Mouse (Mus musculus): Measurements from ENCODE around the gene Lypd8. TPM values are rescaled to one million over a fixed set of nuclear protein-coding genes. Genes with fewer than 3 reads are reported as not detected.

The Lypd8 gene
- 0.33 TPM in 1 of 2 replicates, not detected in the other for polyA plus RNA-seq (2015; fragmentation: Nextera tagmentation; extraction: Ambion mirVana)

DNA sequence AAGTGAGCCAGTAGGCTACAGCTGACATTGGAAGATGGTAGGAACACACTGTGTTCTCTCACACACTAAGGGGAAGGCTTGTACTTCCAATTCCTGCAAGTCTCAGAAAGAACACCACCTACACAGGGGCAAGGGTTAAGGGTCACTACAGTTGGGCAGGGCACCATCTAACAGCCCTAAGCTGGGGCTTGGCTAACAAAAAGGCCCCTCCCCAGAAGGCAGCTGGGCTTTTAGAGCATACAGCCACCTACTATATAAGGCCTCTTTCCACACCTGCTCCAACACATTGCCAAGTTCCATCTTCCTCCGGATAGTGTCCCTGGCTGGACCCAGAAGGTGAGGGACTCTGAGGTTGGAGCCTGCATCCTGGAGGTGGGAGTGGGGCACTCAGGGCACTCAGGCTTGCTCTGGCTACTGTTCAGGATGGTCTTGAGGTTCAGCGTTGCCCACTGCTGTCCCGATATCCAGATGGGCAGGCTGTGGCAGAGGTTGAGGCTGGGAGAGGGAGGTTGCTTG, at the start of gene Lypd8:
Lypd8 (plus strand) TSS at position 281 of the 516 bp plus-strand sequence.
- ATAC-seq (ENCODE audit: low read depth) = no peak
- Histone ChIP-seq H3K4me1 (replicated peaks; ENCODE audit: control insufficient read depth, insufficient read depth, low read length) (no peaks in the 10 kb centered on the region), H3K9me3 (ENCODE audit: control insufficient read depth, low read length) (no peaks in the 10 kb centered on the region), H3K9ac (ENCODE audit: low read length) (no peak within 1 kb of the TSS), H3K4me3 (ENCODE audit: low read length) (no peak within 1 kb of the TSS), H3K4me2 (ENCODE audit: low read depth, low read length) (no peak within 1 kb of the TSS), H3K36me3 (ENCODE audit: control insufficient read depth, insufficient read depth, low read length) (no peaks in the 10 kb centered on the region), H3K27ac (ENCODE audit: low read length) (no peak within 1 kb of the TSS), H3K27me3 (ENCODE audit: control insufficient read depth, insufficient read depth, low read depth, low read length) (no peaks in the 10 kb centered on the region)
- WGBS = 95% methylated on average over 3 of the region's 3 CpGs

DNA sequence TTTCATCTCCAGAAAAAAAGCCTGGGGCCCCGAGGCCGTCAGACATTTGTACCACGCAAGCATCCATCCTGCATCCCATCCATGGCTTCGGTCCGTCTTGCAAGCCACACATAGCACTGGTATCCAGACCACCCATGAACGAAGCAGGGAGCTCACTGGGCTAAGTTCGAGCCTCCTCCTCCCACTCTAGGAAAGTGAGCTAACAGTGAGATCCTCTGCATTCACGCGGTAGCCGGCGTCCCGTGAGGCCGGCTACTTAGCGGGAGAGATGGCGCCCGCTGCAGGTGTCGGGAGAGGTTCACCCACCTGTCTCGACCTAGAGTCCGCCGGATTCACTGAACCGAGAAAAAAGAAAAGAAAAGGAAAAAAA, 49.0 kb upstream of the Lypd8 start:
- H3K27ac ChIP-seq (ENCODE audit: low read length) = peak overlapping the region; percentile 56
- H3K9ac ChIP-seq (ENCODE audit: low read length) = peak overlapping the region; percentile 90
- WGBS = 0% methylated on average over 21 of the region's 21 CpGs
- H3K9me3 ChIP-seq (ENCODE audit: control insufficient read depth, low read length) = no peaks in the 10 kb centered on the region
- H3K36me3 ChIP-seq (ENCODE audit: control insufficient read depth, insufficient read depth, low read length) = peaks cover 12% of the 10 kb centered on the region
- peak overlapping the region; percentile 90 for H3K4me3 ChIP-seq (ENCODE audit: low read length)
- H3K4me2 ChIP-seq (ENCODE audit: low read depth, low read length) = peak overlapping the region; percentile 92
- peaks cover 17% of the 10 kb centered on the region for H3K4me1 ChIP-seq (replicated peaks; ENCODE audit: control insufficient read depth, insufficient read depth, low read length)
- no peaks in the 10 kb centered on the region for H3K27me3 ChIP-seq (ENCODE audit: control insufficient read depth, insufficient read depth, low read depth, low read length)
- peak; percentile 29 for ATAC-seq (ENCODE audit: low read depth)

DNA sequence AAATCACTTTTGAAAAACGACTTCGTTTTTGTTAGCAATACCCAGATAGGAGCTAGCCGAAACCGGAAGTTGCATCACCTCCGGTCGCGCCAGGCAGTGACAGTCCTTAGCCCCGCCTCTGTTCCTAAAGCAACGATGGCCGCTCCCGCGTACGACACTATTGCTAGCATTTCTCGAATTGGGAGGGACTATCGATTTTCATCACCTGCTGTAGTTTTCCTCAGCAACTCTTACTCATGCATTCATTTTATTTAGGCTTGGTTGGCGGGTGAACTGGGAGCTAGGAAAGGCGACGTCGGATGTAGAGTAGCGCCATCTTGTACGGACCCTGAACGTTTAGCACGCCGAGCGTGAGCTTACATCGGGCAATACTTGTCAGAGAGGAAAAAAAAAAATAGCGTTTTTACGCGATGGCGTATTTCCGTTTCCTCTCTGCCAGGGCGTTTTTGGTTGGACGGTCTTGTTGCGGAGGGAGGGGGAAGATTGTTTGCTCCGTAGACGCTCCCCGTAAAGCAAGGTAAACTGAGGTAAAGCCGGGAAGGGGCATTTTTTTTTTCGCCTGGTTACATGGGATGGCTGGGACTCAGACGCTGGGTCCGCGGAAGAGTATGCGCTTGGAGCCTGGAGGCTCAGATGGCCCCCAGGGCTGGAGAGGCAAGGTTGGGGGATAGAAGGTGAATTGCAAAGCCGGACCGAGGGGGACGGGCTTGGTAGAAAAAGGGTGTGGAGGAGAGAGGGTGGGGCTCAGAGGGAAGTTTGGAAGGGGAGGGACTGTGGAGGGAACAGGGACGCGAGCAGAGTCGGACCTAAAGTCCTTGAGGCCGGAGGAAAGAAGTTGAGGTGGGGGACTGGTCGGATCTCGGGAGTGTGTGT, 48.3 kb upstream of the Lypd8 start, which contains the start of the genes Zfp672 and Sh3bp5l:
Zfp672 (minus strand) TSS at position 64 of the 873 bp plus-strand sequence.
Sh3bp5l (plus strand) TSS at position 449 of the 873 bp plus-strand sequence.
- WGBS = under 1% methylated on average over 52 of the region's 52 CpGs
- H3K27ac ChIP-seq (ENCODE audit: low read length) = peak within 1 kb of the TSS; percentile 60
- peak; percentile 96 for ATAC-seq (ENCODE audit: low read depth)
- H3K9ac ChIP-seq (ENCODE audit: low read length) = peak within 1 kb of the TSS; percentile 90
- peaks cover 17% of the 10 kb centered on the region for H3K4me1 ChIP-seq (replicated peaks; ENCODE audit: control insufficient read depth, insufficient read depth, low read length)
- no peaks in the 10 kb centered on the region for H3K27me3 ChIP-seq (ENCODE audit: control insufficient read depth, insufficient read depth, low read depth, low read length)
- no peaks in the 10 kb centered on the region for H3K9me3 ChIP-seq (ENCODE audit: control insufficient read depth, low read length)
- peak within 1 kb of the TSS; percentile 94 for H3K4me2 ChIP-seq (ENCODE audit: low read depth, low read length)
- H3K36me3 ChIP-seq (ENCODE audit: control insufficient read depth, insufficient read depth, low read length) = peaks cover 12% of the 10 kb centered on the region
- H3K4me3 ChIP-seq (ENCODE audit: low read length) = peak within 1 kb of the TSS; percentile 90

DNA sequence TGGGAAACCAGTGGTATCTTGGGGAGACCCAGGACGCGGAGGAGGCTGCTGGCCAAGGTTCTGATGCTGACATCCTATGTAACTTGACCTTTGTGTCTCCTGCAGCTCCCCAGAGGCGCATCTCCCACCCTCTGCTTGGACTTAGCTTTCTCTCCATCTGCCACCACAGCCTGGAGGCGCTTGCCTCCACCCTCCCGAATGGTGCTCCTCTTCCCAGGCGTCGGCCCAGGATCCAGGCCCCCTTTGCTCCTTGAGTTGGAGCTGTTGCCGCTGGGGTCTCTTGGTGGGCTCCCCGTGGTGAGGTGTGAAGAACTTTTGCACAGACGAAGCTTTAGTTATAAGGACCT, 47.7 kb upstream of the Lypd8 start:
- H3K9me3 ChIP-seq (ENCODE audit: control insufficient read depth, low read length) = no peaks in the 10 kb centered on the region
- H3K4me1 ChIP-seq (replicated peaks; ENCODE audit: control insufficient read depth, insufficient read depth, low read length) = peaks cover 17% of the 10 kb centered on the region
- no peaks in the 10 kb centered on the region for H3K27me3 ChIP-seq (ENCODE audit: control insufficient read depth, insufficient read depth, low read depth, low read length)
- peak overlapping the region; percentile 94 for H3K4me2 ChIP-seq (ENCODE audit: low read depth, low read length)
- no peak for ATAC-seq (ENCODE audit: low read depth)
- 12% methylated on average over 10 of the region's 10 CpGs for WGBS
- H3K27ac ChIP-seq (ENCODE audit: low read length) = peak overlapping the region; percentile 60; the same call in 1 of the 2 replicates
- H3K4me3 ChIP-seq (ENCODE audit: low read length) = peak overlapping the region; percentile 90
- H3K36me3 ChIP-seq (ENCODE audit: control insufficient read depth, insufficient read depth, low read length) = peaks cover 12% of the 10 kb centered on the region
- peak overlapping the region; percentile 90 for H3K9ac ChIP-seq (ENCODE audit: low read length)

DNA sequence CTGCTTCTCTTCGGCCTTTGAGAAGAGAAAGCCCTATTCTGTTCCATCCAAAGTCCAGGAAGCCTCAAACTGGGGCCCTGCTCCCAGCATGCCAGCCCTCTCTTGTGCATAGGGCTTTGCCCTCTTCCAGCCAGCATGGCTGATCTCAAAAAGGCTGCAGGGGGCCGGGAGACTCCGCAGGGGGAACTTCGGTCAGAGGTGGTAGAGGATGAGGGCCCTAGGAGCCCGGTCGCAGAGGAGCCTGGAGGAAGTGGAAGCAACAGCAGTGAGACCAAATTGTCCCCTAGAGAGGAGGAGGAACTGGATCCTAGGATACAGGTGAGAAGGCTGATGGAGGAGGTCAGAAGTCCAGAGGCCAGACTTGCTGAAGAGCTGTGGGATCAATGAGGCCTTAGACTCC, 47.3 kb upstream of the Lypd8 start:
- Histone ChIP-seq H3K36me3 (ENCODE audit: control insufficient read depth, insufficient read depth, low read length) (peaks cover 12% of the 10 kb centered on the region), H3K27ac (ENCODE audit: low read length) (no peak overlapping the region), H3K4me1 (replicated peaks; ENCODE audit: control insufficient read depth, insufficient read depth, low read length) (peaks cover 17% of the 10 kb centered on the region), H3K9me3 (ENCODE audit: control insufficient read depth, low read length) (no peaks in the 10 kb centered on the region), H3K9ac (ENCODE audit: low read length) (peak overlapping the region; percentile 90), H3K27me3 (ENCODE audit: control insufficient read depth, insufficient read depth, low read depth, low read length) (no peaks in the 10 kb centered on the region), H3K4me3 (ENCODE audit: low read length) (peak overlapping the region; percentile 90), H3K4me2 (ENCODE audit: low read depth, low read length) (peak overlapping the region; percentile 94)
- ATAC-seq (ENCODE audit: low read depth) = no peak
- 77% methylated on average over 6 of the region's 6 CpGs for WGBS

DNA sequence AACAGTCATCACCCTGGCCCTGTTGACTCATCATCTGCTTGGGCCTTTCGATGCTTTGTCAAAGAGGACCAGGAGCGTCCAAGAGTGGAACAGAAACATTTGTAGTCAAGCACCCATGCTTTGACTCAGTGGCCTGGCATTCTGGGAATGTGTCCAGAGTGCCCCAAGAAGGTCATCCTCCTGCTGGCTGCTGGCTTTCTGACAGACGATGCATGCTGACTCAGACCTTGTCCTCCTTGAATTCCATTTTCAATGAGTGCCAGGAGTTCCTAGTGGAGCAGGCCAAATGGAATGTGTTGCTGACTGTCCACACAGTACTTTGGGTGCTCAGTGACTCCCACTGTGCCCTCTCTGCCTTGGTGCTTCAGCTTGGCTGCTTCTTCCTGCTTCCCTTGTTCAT, 44.1 kb upstream of the Lypd8 start:
- Histone ChIP-seq H3K4me1 (replicated peaks; ENCODE audit: control insufficient read depth, insufficient read depth, low read length) (peaks cover 11% of the 10 kb centered on the region), H3K9me3 (ENCODE audit: control insufficient read depth, low read length) (no peaks in the 10 kb centered on the region), H3K9ac (ENCODE audit: low read length) (no peak overlapping the region), H3K36me3 (ENCODE audit: control insufficient read depth, insufficient read depth, low read length) (peaks cover 15% of the 10 kb centered on the region), H3K4me2 (ENCODE audit: low read depth, low read length) (no peak overlapping the region), H3K27ac (ENCODE audit: low read length) (no peak overlapping the region), H3K4me3 (ENCODE audit: low read length) (no peak overlapping the region), H3K27me3 (ENCODE audit: control insufficient read depth, insufficient read depth, low read depth, low read length) (no peaks in the 10 kb centered on the region)
- no peak for ATAC-seq (ENCODE audit: low read depth)
- WGBS = 62% methylated on average over 3 of the region's 3 CpGs

DNA sequence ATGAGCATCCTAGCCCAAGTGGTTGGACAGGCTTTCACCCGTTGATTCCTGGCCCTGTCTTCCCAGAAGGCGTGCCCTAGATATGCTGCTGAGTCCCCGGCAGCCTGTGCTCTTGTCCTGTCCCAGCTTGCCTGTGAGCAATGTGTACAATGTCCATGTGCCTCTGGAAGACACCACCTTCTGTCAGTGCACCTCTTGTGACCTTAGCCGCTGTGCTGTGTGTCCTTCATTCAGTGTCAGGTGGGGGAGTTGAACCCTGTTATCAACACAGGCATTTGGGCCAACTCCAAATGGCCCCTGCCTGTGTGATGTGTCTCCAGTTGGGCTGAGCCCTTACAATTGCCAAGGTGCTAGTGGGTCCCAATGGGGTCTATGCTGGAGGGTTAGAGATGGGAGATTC, 32.1 kb upstream of the Lypd8 start:
- peaks cover 29% of the 10 kb centered on the region for H3K36me3 ChIP-seq (ENCODE audit: control insufficient read depth, insufficient read depth, low read length)

DNA sequence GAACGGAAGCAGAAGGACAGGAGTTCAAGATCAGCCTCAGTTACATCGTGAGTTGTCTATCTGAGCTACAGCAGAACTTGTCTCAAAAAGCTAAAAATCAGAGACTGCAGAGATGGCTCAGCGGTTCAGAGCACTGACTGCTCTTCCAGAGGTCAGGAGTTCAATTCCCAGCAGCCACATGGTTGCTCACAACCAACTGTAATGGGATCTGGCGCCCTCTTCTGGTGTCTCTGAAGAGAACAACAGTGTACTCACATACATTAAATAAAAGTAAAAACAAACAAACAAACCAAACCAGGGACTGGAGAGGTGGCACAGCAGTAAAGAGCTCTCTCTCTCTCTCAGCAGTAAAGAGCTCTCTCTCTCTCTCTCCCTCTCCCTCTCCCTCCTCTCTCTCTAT, 28.2 kb upstream of the Lypd8 start:
- H3K36me3 ChIP-seq (ENCODE audit: control insufficient read depth, insufficient read depth, low read length) = peaks cover 14% of the 10 kb centered on the region
- H3K27ac ChIP-seq (ENCODE audit: low read length) = no peak overlapping the region
- no peaks in the 10 kb centered on the region for H3K4me1 ChIP-seq (replicated peaks; ENCODE audit: control insufficient read depth, insufficient read depth, low read length)
- H3K4me2 ChIP-seq (ENCODE audit: low read depth, low read length) = no peak overlapping the region
- WGBS = 63% methylated on average over 4 of the region's 4 CpGs
- no peak overlapping the region for H3K9ac ChIP-seq (ENCODE audit: low read length)
- H3K4me3 ChIP-seq (ENCODE audit: low read length) = no peak overlapping the region
- H3K27me3 ChIP-seq (ENCODE audit: control insufficient read depth, insufficient read depth, low read depth, low read length) = no peaks in the 10 kb centered on the region
- H3K9me3 ChIP-seq (ENCODE audit: control insufficient read depth, low read length) = no peaks in the 10 kb centered on the region
- no peak for ATAC-seq (ENCODE audit: low read depth)

More for the DNA sequence above, 32.1 kb upstream of the Lypd8 start:
- Histone ChIP-seq H3K9me3 (ENCODE audit: control insufficient read depth, low read length) (no peaks in the 10 kb centered on the region), H3K27me3 (ENCODE audit: control insufficient read depth, insufficient read depth, low read depth, low read length) (no peaks in the 10 kb centered on the region), H3K4me2 (ENCODE audit: low read depth, low read length) (no peak overlapping the region), H3K27ac (ENCODE audit: low read length) (no peak overlapping the region), H3K4me1 (replicated peaks; ENCODE audit: control insufficient read depth, insufficient read depth, low read length) (no peaks in the 10 kb centered on the region), H3K9ac (ENCODE audit: low read length) (no peak overlapping the region), H3K4me3 (ENCODE audit: low read length) (no peak overlapping the region)
- no peak for ATAC-seq (ENCODE audit: low read depth)
- 78% methylated on average over 4 of the region's 4 CpGs for WGBS

DNA sequence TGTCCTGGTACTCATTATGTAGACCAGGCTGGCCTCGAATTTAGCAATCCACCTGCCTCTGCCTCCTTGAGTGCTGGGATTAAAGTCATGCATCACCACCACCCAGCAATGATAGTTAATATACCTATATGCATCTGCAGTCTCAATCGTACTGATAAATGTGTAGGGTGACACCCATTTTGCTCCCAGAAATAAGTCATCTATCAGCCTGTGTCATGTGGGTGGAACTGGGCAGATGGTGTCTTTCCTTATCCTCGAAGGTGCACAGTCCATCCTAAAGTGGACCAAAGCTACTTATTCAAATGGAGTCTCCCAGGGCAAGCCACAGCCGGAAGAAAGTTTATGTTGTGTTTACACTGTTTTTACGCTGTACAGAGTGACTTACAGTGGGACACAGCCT, 27.7 kb upstream of the Lypd8 start:
- no peaks in the 10 kb centered on the region for H3K9me3 ChIP-seq (ENCODE audit: control insufficient read depth, low read length)
- H3K27me3 ChIP-seq (ENCODE audit: control insufficient read depth, insufficient read depth, low read depth, low read length) = no peaks in the 10 kb centered on the region
- H3K4me2 ChIP-seq (ENCODE audit: low read depth, low read length) = no peak overlapping the region
- H3K36me3 ChIP-seq (ENCODE audit: control insufficient read depth, insufficient read depth, low read length) = peaks cover 8% of the 10 kb centered on the region
- 80% methylated on average over 5 of the region's 5 CpGs for WGBS
- H3K4me3 ChIP-seq (ENCODE audit: low read length) = no peak overlapping the region
- H3K27ac ChIP-seq (ENCODE audit: low read length) = no peak overlapping the region
- H3K9ac ChIP-seq (ENCODE audit: low read length) = no peak overlapping the region
- no peak for ATAC-seq (ENCODE audit: low read depth)
- no peaks in the 10 kb centered on the region for H3K4me1 ChIP-seq (replicated peaks; ENCODE audit: control insufficient read depth, insufficient read depth, low read length)
